Mouse (Mus musculus) bone marrow, adult 2 months (tissue): Measurements from ENCODE around the gene Pphln1.

Experiments used
- CTCF ChIP-seq: fragments of 200-500 bp; IDR thresholded peaks from 2 replicates; pipeline ENCODE4 v1.5.1; 2011; ENCODE audit warnings: low read length, control low read depth; ENCODE audit not compliant: control insufficient read depth, insufficient read depth
- POLR2A ChIP-seq: fragments of 200-500 bp; IDR thresholded peaks from 2 replicates; pipeline ENCODE4 v1.6.1; 2011; ENCODE audit warnings: low read depth, mild to moderate bottlenecking, control low read depth, low read length, borderline replicate concordance; ENCODE audit not compliant: control insufficient read depth

- TF ChIP-seq CTCF (no peak), POLR2A (no peak)
Observed at GRCm38 (mm10) chr15:93489597-93489996, 91.4 kb downstream of the Pphln1 start.
